ENCODE assay signal across 22 mouse cellular contexts in the genomic region with DNA sequence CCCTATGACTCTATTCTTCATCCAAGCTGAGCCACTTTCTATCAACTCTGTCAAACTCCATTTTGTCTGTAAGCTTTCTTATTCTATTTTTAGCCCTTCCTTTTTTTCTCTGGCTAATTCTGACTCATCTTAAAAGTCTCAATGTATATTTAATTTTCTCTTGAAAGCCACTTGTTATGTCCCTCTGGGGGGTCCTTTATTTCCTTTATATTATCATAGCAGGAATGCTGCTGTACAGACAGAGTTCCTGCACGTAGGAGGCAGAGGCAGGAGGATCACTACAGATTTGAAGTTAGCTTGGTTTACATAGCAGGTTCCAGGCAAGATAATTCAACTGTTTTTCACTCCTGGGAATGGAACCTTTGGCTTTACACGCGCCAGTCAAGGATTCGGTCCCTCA. TPM values are rescaled to one million over a fixed set of nuclear protein-coding genes. Genes with fewer than 3 reads are reported as not detected.
"Had no signal": no experiment of that assay in that cellular context is flagged by ENCODE, and none has a peak within 500 bp of the region (broad histone marks: within the 10 kb centered on the region; RNA-seq: fewer than 3 reads in every experiment).

No protein-coding gene starts in this region.

- H3K27me3 ChIP-seq: lung, embryonic 15.5 days; neural tube, embryonic 13.5 days; neural tube, embryonic 15.5 days had no signal

- DNase-seq: lung, adult 2 months; lung, postnatal 14 days; lung, postnatal 36 days; midbrain, embryonic 14.5 days; retina, postnatal 1 day; right cerebral cortex, adult 18-20 months; right cerebral cortex, postnatal 25 days; right cerebral cortex, postnatal 4 days; spleen, adult 18-20 months; thymus, adult 18-20 months; thymus, postnatal 14 days; thymus, postnatal 36 days had no signal

- H3K36me3 ChIP-seq: lung, embryonic 15.5 days; midbrain, embryonic 10.5 days; midbrain, embryonic 12.5 days; neural tube, embryonic 13.5 days; neural tube, embryonic 15.5 days had no signal

- ATAC-seq: lung, postnatal 0 days; midbrain, embryonic 16.5 days had no signal

- H3K4me3 ChIP-seq: lung, embryonic 15.5 days; midbrain, embryonic 10.5 days; midbrain, embryonic 12.5 days; myocyte; neural tube, embryonic 13.5 days; neural tube, embryonic 15.5 days had no signal

- H3K9ac ChIP-seq: lung, embryonic 15.5 days; midbrain, embryonic 12.5 days; neural tube, embryonic 13.5 days; neural tube, embryonic 15.5 days had no signal

- H3K4me1 ChIP-seq: lung, embryonic 15.5 days; neural tube, embryonic 13.5 days had no signal

- H3K27ac ChIP-seq: lung, embryonic 15.5 days; midbrain, embryonic 10.5 days; midbrain, embryonic 12.5 days; neural tube, embryonic 13.5 days; neural tube, embryonic 15.5 days had no signal

- H3K9me3 ChIP-seq: lung, embryonic 15.5 days; midbrain, embryonic 10.5 days; midbrain, embryonic 12.5 days; neural tube, embryonic 13.5 days; neural tube, embryonic 15.5 days had no signal

RNA-seq across cellular contexts. Expression of a gene that starts 31.5 kb away (rescaled TPM):
- total RNA-seq: megakaryocyte, adult 5-6 weeks had no signal
- polyA plus RNA-seq: lung, embryonic 15.5 days; midbrain, embryonic 10.5 days; midbrain, embryonic 12.5 days; midbrain, embryonic 14.5 days; midbrain, embryonic 16.5 days; neural tube, embryonic 11.5 days; neural tube, embryonic 13.5 days; neural tube, embryonic 15.5 days had no signal
